Mouse (Mus musculus): ENCODE measurements at regions not wholly inside any gene's neighbourhood (a gene's known extent, or its start where the extent isn't known, plus 50 kb on each side); places are given as distances from the start of the nearest gene placed in this dataset.

DNA sequence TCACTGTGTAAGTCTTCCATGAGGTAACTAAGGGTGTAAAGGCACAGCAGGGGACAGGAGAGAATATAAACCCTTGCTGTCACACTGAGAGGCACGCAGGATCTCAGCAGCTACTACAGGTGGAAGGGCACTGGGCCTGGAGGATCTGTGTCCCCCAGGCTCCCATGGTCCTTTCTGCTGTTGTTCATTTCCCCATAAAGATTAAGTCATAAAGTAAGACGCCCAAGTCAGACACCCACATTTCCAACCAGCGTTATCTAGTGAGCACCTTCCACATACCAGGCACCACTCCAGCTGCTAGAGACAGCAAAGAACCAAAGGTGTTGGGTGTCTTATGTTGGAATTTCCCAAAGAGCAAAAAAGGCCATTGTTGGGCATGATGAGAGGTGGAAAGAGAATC is 70.8 kb upstream of the Klf3 start:
- in situ Hi-C loops (cut with MboI, MseI), result no loop called here

DNA sequence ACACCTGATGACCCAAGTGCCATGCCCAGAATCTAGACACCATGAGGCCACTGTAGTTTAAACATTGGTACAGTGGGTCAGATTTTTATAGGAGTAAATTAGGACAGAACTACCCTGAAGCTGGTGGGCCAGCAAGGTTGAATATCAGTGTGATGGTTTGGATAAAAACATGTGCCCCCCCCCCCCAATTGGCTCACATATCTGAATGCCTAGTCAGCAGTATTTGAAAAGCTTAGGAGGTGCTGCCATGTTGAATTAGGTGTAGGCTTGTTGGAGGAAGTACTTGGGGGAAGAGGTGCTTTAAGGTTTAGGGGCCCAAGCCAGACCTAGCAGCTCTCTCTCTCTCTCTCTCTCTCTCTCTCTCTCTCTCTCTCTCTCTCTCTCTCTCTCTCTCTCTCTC is 66.2 kb upstream of the Klf3 start:
- in situ Hi-C loops (cut with MboI, MseI), result no loop called here

DNA sequence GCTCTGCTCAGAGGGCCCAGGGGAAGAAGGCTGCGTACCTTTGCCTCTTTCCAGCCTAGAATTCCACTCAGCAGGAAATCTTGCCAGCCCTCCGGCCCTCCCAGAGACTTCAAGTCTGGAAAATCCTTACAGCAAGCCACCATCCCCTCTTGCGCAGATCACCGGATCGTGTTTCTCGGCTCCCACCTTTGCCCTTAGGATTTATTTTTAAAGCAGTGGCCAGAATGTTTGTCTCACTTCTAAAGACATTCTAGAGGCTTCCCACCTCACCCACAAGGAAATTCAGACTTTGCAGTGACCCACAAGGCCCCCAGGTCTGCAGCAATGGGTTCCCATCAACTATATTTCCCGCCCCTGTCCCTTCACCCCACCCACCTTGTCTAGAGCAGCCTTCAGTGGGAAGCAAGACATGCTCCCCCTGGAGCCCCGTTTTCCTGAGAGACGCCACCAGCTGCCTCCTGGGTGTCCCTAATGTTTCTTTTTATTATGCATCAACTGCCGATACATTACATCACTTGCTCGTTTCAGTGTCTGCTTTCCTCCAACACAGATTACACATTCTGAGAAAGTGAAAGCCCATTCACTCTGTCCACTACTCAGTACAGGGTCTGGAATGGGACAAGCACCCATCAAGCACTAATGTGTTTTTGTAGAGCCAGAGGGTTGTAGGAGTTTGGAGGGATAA is 65.0 kb upstream of the Klf3 start:
- in situ Hi-C loops (cut with MboI, MseI), result no loop called here

DNA sequence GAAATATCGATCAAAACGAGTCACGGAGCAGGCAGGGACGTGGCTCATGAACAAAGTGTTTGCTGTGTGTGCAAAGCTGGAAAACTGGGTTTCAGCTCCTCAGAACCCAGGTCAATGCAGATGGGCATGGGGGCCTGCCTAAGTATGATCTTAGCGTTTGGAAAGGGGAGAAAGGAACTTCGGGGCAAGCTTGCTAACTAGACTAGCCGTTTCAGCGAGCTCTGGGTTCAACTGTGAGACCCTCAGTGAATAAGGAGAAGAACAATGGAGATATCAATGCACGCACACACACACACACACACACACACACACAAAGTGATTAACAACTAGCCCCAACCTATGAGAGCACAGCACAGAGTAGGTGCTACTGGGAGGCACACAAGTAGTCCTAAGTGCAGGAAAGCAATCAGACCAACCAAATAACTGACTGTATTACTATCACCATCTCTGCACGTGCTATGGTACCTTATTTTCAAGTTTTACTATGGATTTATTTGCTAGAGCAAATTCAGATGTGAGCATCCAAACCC is 64.3 kb upstream of the Klf3 start:
- in situ Hi-C loops (cut with MboI, MseI), result no loop called here

DNA sequence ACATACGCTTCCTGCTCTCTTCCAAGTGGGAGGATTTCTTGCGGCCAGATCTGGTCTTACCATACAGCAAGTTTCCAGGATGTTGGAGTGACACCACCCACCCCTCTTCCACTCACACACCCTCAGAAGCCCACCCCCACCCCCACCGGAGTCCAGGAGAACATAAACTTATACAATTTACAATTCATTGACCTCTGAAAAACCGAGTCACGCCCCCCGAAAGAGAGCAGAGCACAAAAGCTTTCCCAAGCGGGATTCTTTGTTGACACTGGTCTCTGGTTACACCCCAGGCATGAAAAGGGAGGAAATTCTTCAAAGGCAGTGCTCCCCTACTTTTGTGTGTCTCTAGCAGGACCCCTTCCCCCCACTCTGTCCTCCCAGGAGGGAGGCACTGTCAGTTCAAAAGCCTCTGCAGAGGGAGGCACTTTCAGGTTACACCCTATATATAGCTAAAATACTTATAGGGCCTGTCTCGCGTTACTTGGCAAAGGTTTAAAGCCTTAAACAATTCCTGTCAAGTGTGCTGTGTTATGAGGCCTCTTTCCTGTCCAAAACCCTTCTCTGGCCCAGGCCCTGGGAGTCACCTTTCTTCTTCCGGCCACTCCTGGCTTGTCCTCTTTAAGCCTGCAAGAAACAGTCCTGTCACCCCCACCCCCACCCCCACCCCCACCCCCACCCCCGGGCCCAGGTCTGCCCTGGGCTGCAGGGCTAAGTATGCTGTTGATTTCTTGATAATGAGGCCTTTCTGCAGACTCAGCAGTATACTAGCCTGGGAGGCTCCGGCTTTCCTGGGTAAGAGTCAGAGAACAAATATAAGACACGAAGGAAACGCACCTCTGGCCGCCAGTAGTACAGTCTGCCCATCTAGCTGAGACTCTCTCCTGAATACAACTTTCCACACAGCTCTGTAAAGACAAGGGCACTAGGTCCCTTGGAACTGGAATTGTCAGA is 63.6 kb upstream of the Klf3 start:
- in situ Hi-C loops (cut with MboI, MseI), result no loop called here

DNA sequence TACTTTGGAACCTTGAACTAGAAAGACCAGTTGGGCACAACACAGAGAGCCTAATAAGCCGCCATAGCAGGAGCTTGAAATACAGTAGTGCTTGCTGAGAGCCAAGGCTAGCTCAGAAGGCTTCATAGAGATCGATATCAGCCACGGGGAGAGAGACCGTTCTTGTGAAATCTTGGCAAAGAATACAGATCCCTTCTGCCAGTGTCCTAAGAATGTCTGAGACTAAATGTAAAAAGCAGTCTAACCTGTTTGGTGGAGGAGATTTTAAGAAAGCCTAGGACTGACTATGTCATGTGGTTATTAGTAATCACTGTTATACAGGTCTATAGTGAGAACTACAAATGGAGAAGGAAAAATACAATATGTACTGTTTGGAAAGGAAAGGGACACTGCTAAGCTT is 59.1 kb upstream of the Klf3 start:
- in situ Hi-C loops (cut with MboI, MseI), result no loop called here

DNA sequence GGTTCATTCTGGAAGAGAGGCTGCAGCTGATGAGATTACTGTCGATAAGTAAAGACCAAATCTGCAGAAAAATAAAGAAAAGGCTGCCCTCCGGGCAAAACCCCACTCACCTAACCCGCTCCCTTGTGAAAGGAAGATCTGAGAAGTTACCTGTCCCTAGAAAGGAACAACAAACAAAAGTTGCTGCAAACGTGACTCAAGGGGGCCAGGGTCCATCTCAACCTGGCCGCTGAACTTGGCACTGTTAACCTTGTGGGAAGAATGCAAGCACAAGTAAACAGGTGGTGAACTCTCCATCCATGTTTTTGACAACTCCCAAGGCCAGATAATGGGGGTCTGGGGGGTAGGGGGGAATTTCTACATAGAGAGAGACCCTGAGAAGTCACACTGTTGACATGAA is 58.7 kb upstream of the Klf3 start:
- in situ Hi-C loops (cut with MboI, MseI), result no loop called here

DNA sequence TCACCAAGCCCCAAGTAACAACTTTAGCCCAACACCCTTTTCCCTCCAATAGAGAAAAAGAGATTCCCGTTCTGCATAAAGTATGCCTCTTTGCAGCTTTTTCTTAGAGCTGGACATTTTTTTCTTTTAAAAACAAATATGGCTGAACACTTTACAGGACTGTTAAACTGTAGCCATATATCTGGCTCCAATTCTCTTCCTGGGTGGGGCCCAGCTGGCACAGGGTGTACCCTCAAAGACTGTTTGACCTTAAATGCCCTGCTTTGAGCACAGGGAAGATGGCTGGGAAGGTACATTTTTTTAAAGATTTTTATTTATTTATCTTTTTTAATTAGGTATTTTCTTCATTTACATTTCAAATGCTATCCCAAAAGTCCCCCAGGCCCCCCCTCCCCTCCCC is 55.7 kb upstream of the Klf3 start:
- in situ Hi-C loops (cut with MboI, MseI), result no loop called here

DNA sequence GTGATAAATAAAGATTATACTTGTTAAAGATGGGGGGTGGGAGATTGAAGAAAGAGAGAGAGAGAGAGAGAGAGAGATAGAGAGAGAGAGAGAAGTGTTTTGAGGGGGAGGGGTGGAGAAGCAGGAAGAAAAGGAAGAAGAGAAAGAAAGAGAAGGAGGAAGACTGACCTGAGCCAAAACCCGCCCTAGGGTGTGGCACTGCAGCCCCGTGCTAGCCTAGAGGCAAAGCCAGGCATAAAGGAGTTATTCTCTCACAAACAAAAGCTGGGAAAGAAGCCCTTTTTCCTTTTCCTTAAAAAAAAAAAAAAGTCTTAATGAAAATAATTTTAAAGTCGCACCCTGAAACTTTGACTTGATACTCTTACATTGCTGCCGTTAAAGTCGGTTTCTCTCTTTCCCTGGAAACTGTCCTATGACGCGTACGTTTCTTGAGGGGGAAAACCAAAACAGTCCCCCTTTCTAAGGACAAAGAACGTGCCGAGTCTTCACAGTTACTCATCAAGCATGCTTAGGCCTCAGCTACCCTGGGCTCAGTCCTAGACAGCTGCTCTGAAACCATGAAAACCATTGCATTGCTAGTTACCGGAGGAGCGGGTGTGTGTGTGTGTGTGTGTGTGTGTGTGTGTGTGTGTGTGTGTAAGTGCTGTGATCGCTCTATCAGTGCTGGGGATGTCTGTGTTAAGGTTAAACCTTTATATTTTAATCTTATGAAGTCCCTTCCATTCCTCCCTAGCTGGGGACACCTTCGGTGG is 53.6 kb upstream of the Klf3 start:
- in situ Hi-C loops (cut with MboI, MseI), result no loop called here

DNA sequence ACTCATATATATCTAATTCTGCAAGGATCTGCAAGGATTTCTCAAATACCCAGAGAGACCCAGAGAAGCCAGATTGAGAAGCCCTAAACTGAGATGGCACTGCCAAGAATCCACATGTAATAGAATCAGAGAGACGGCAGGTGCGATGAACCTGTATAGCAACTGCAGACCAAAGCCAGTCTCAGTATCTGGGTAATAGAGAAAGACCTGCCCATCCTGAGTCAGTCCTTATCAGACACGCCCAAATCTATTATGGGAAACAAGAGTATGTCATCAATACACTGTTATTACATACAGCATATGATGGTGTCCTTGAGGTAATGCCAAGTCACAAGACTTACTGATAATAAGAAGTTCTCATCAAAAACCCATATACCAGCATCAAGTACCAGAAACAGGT is 52.8 kb upstream of the Klf3 start:
- in situ Hi-C loops (cut with MboI, MseI), result no loop called here

DNA sequence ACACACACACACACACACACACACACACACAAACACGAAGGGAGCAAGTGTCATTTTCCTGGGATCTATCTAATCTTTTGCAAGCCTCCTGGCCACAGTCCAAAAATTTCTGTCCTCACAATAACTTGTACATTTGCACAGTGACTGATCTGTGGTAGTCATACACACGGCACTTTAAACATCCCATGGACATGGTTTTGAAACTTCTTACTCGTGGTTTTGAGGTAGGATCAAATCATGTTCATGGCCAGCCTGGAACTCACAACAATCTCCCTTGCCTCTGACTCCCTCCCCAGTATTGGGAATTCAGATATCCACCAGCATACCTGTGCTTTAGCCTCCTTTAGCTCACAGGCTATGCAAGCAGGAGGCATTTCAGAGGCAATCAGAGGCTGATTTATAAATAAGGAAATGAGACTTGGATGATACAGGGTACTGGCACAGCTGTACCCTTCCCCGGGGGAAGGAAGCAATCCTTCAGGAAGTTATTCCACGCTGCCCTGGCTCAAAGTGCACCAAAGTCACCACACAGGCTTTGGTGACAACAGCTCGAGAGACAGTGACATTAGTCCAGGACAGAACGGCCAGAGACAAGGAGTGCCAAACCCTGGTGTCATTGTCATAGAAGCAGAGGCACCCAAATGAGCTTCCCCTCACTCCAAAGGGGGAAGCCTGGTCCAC is 52.1 kb upstream of the Klf3 start:
- in situ Hi-C loops (cut with MboI, MseI), result no loop called here

DNA sequence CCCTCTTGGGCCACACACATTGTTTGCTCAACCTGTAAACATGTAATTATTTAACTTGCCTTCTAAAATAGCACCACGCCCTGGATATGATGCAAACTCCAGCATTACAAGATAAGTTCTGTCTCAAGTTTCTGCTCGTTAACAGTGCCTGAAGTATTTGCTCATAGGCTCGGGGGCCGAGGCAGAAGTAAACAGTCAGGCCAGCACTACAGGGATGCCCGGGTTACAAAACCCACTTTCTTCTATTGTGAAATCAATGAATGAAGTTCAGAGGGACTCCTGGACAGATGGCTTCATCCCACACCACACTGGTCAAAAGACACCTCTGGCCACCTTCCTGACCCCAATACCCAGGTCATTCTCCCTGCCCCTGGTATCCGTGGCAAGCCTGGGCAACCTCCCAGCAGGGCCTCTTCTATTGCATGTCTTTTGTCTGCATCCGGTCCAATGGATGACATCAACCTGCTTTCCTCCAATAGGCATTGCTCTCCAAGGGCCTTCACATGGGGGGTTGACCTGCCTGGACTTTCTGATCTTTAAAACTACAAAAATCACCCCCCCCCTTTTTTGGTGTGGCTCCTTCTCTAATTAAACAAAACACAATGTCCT is 49.9 kb upstream of the Klf3 start:
- in situ Hi-C loops (cut with MboI, MseI), result no loop called here
